Mouse (Mus musculus): ENCODE results near the gene Nt5c1a. TPM values are rescaled to one million over a fixed set of nuclear protein-coding genes. Genes with fewer than 3 reads are reported as not detected.
A peak's percentile ranks its signal among the peaks of the same experiment; 100 is the strongest.
"Not testable (repeated sequence)": the region's sequence is repeated elsewhere in the genome, so short reads cannot be mapped to it uniquely, and the experiment has no call there.

Gene Nt5c1a
- total RNA-seq (2021), result 10 to 100 TPM; 37.2 to 47.6 TPM
- long read RNA-seq, experiment 1, partial matches to known transcripts, result 1 of 11 reads
- long read RNA-seq, experiment 1, other reads (novel, unspliced or antisense), result 9 of 11 reads
- long read RNA-seq, experiment 2, partial matches to known transcripts, result 0 of 11 reads
- long read RNA-seq, experiment 2, other reads (novel, unspliced or antisense), result 10 of 11 reads

DNA sequence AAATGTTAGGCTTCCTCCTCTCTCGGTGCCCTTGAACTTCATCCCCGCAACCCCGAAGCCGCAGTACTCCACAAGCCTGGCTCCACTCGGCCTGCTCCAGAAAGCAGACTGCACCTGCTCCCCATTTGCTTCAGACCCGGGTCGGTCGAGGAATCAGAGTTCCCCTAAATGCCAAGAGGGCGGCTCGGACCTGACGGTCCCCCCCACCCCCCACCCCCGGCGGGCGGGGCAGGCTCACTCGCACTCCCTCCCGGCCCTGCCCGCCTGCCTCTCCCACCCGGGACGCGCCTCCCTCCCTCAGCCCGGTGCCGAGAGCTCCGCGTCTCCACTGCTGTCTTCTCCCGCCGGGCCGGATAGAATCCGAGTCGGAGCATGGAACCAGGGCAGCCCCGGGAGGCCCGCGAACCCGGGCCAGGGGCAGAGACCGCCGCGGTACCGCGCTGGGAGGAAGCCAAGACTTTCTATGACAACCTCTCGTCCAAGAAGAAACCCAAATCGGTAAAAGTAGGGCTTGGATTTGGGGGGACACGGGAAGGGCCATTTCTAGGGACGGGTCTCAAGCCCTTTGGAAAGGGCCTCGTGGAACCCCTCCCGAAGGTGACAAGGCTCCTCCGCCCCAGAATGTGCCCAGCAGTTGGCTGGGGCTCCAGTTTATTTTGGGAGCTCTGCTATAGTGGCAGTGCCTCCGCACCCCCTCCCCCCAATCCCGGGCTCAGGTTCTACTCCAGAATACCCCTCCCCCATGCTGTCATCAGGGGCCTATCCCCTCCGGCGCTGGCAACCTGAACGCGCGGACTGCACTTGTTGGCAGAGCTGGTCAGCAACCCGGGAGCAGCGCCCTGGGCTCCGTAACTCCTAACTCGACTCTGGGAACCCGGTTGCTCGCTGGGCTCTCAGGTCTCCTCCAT, at the start of gene Nt5c1a:
Gene Nt5c1a, plus strand, starts transcription at position 319 of the 908 bp plus-strand sequence.
- peak; percentile 62 to 79 for DNase-seq
- intact Hi-C loops (cut with DNase I), result no loop called here

DNA sequence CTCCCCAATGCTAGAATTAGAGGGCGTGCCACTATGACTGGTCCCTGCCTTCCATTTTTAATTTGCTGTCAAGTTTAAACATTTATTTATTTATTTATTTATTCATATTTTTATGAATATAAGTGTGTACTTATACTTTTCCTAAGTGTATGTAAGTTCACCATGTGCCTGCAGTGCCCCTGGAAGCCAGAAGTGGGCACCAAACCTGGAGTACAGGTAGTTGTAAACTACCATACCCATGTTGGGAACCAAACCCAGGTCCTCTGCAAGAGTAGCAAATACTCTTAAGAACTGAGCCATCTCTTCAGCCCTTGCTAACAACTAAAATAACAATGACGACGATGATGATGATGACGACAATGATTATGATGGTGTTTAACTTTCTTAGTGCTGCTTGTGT, 49.3 kb upstream of the Nt5c1a start:
- intact Hi-C loops (cut with DNase I), result no loop called here
- no peak for DNase-seq

DNA sequence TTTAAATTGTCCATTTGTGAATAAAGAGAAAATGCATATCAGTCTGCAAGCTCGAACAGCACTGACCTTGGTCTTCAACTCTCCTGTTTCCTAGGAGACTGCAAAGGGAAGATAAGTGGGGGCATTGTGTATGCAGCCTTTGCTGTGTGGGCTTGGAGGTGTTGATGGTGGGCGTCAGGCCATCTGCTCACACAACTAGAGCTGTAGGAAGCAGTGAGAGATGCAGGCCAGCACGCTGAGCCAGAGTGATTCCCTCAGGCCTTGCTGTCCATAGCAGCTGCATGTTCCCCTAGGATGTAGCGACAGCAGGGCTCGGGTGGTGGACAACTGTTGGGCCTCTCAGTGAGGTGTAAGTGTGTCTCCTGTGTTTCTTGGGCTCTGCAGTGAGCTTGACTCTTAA, 48.3 kb upstream of the Nt5c1a start:
- intact Hi-C loops (cut with DNase I), result no loop called here
- no peak for DNase-seq

DNA sequence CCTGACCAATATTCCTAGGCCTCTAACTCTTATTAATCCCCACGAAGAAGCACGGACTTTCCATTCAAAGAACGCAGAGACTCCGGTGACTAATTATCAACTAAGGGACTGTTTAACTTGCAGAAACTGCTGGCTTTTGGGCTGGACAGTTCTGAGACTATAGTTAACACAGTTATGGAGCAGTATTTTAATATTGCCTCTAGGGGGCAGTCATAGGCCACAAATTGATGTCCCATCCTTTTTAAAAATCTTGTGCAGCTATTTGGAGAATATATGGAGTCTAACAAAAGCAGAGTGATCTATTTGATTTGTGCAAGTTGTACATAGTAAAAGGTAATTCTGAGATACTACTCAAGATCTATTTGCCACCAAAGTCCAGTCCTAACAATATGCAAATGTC, 46.3 kb upstream of the Nt5c1a start:
- intact Hi-C loops (cut with DNase I), result loop anchor here (5.0 kb wide), 1 partner anchor 62 kb away; no protein-coding TSS in a partner anchor
- DNase-seq, result peak; percentile 14 to 48

GRCm38 (mm10) chr4:123155427-123155826, 45.9 kb upstream of the Nt5c1a start:
- no peak for DNase-seq
- intact Hi-C loops (cut with DNase I), result loop anchor here (5.0 kb wide), 1 partner anchor 62 kb away; no protein-coding TSS in a partner anchor

DNA sequence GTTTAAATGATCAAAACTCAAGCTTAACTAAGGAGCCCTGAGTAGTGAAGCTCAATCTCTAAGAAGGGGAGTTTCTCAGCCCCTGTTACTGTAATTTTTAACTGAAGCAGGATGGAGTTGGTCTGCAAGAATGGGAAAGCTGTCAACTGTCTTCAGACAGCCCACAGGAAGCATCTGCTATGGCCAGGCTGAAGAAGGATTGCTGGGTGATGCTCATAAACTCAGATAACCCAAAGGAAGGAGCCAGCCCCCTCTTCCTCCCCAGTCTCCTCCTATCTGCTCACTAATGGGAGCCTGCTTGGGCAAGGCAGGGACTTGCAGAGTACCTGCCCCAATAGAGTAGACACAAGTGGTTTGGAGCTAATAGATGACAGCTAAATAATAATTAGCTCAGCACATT, 45.5 kb upstream of the Nt5c1a start:
- intact Hi-C loops (cut with DNase I), result loop anchor here (2.0 to 5.0 kb wide), 2 partner anchors 61 to 99 kb away; no protein-coding TSS in a partner anchor
- no peak for DNase-seq

DNA sequence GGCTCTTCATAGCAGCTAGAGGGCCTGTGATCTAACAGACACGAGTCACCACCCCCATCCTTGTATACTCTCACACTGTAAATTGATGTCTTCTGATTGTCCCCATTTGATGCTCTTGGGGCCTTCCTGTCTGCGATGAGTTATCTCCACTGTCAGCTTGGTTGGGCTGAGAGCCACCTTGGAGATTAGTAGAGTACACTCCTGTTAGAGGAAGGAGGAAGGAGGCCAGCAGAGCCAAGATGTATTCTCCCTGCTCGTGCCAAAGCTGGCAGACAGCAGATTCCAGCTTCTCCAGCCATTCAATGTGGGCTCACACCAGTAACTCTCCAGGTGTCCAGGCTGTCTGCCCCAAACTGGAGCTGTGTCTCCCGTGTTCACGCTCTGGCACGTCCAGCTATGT, 40.7 kb upstream of the Nt5c1a start:
- no peak for DNase-seq
- intact Hi-C loops (cut with DNase I), result no loop called here

DNA sequence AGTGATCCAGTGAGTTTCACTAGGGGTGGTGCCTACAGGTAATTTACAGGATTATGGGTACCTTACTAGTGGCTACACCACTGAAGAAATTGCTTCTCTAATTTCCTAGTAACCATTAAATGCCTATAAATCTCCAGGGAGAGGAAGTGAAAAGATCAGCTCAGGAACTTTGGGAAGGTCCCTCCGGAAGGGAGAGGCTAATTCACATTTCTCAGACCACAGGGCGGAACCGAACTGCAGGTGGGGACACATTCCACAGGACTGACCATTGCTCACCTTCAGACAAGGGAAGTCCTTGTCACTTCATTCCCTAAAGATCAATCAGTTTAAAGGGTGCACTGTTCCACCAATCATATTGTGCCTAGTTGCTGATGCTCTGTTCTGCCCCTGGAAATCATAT, 40.1 kb upstream of the Nt5c1a start:
- DNase-seq; intact Hi-C loops (cut with DNase I): not testable (repeated sequence)

- intact Hi-C loops (cut with DNase I), result no loop called here
- DNase-seq, result no peak
Observed at GRCm38 (mm10) chr4:123162305-123162917, 38.9 kb upstream of the Nt5c1a start.

DNA sequence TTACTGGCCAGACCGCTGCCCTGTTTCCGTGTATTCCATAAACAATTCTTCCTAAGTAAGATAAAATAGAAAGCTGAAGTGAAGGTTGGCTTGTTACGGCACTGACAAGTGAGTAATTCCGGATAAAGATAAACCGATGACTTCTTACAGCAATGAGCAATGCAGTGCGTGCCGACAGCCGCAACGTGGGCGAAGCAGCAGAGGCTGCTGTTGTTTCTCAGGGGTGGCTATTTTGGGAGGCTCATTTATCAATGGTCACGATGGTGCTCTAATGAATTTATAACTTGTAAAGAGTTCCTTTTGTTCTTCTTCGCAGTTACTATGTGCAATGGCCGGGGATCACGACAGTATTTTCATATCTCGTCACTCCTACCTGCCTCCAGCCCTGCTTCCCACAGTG, 37.1 kb upstream of the Nt5c1a start:
- no peak for DNase-seq
- intact Hi-C loops (cut with DNase I), result no loop called here

GRCm38 (mm10) chr4:123171811-123172210, 29.5 kb upstream of the Nt5c1a start:
- DNase-seq, result peak in 1 of 2 experiments; percentile 35
- intact Hi-C loops (cut with DNase I), result no loop called here

GRCm38 (mm10) chr4:123182328-123183238, 18.7 kb upstream of the Nt5c1a start, which contains the start of gene Hpcal4:
TSS of gene Hpcal4 (plus strand) at chr4:123183227.
- peak in 1 of 2 experiments; percentile 19 for DNase-seq
- intact Hi-C loops (cut with DNase I), result no loop called here

- intact Hi-C loops (cut with DNase I), result no loop called here
- DNase-seq, result peak; percentile 59 to 67
Observed at GRCm38 (mm10) chr4:123183239-123184056, 17.9 kb upstream of the Nt5c1a start.

GRCm38 (mm10) chr4:123184816-123185215, 16.5 kb upstream of the Nt5c1a start:
- intact Hi-C loops (cut with DNase I), result no loop called here
- no peak for DNase-seq

GRCm38 (mm10) chr4:123192336-123192735, 9.0 kb upstream of the Nt5c1a start:
- intact Hi-C loops (cut with DNase I), result no loop called here
- DNase-seq, result no peak

DNA sequence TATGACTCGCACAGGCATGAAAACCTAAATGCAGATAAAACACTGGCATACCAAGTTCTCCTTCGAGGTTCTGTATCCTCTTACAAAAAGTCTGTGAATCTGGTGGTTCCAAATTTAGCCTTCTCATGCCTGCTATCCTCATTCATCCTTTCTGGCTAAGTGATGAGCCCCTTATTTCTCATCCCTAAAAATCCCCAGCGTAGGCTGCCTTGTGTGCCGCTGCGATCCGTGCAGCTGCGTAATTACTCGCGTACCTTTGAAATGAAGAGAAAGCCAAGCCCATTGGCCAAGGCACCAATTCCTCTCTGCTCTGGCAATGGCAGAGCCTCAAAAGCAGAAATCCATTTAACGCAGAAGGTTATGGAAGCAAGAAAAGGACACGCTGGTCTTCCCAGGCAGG, 7.5 kb upstream of the Nt5c1a start:
- intact Hi-C loops (cut with DNase I), result no loop called here
- no peak for DNase-seq

DNA sequence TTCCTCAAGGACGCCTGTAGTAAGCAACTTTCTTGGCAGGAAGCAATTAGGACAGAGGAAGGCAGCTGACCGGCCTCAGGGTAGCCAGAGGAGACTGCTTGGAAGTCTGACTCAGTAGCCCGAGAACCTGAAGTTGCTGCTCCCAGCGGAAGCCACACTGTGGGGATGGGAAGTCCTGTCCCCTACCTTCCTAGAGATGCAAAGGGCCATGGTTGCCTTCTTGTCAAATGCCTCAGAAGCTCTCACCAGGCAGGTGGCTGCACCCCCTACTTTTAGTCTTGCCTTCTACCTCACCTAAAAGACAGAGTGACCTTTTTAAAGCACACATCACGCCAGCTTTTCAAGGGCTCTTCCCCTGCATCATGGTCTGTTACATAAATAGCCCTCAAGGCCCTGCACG, 4.6 kb upstream of the Nt5c1a start:
- no peak for DNase-seq
- intact Hi-C loops (cut with DNase I), result no loop called here

DNA sequence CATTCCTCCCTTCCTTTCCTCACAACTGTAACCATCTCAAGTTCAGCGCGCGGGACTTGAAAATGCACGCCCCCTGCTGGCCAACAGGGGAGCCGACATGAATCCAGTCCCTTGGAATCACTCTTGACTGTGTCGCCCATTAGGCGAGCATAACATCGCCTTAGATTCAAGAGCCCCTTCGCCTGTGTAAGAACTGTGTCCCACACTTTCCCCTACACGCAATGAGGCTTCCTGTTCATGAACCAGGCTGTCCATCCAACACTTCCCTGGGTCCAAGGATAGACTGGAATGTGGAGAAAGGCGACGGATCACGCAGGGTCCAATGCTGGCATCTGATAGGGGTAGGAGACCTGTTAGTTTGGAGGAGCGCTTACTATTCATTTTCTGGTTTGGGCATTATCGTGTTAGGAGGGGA, 526 bp upstream of the Nt5c1a start:
- peak; percentile 79 for DNase-seq
- intact Hi-C loops (cut with DNase I), result loop anchor here (1.0 kb wide), 1 partner anchor 43 kb away; no protein-coding TSS in a partner anchor

- intact Hi-C loops (cut with DNase I), result no loop called here
- DNase-seq, result no peak
Observed at GRCm38 (mm10) chr4:123202094-123202420, 753 bp downstream of the Nt5c1a start.
